Mouse (Mus musculus) MEL (cell line): ENCODE measurements around the gene Spata21. TPM values are rescaled to one million over a fixed set of nuclear protein-coding genes. Genes with fewer than 3 reads are reported as not detected.

Experiments
- DNase-seq: peaks from one replicate; pipeline ENCODE4 v3.0.0; 2011; ENCODE audit warnings: low read depth, low spot score
- H3K27ac ChIP-seq: 2 replicates; pipeline ENCODE4 v1.5.1; 2012; ENCODE audit warnings: low read depth, mild to moderate bottlenecking, control low read depth, low read length, moderate library complexity; ENCODE audit not compliant: control insufficient read depth
- H3K27me3 ChIP-seq, 2 experiments: fragments of 150-350 bp in 1 of 2; sonication (generic) in 1 of 2; 2 replicates each; pipeline ENCODE4 v1.6.1; 2012; ENCODE audit warnings: low read length in 2 of 2, mild to moderate bottlenecking in 2 of 2, improper control_type of control experiment in 1 of 2, moderate library complexity in 1 of 2; ENCODE audit not compliant: insufficient read depth in 2 of 2, control insufficient read depth in 1 of 2
- H3K36me3 ChIP-seq, 2 experiments: 2 replicates each; pipeline ENCODE4 v1.6.1; 2012 to 2014; ENCODE audit warnings: low read length in 2 of 2, improper control_type of control experiment in 1 of 2, inconsistent platforms in 1 of 2, mild to moderate bottlenecking in 1 of 2; ENCODE audit not compliant: insufficient read depth in 2 of 2, control insufficient read depth in 1 of 2
- H3K4me1 ChIP-seq, 2 experiments: fragments of 150-350 bp in 1 of 2; sonication (generic) in 1 of 2; 2 replicates each; pipeline ENCODE4 v1.6.1; 2012; ENCODE audit warnings: low read length in 2 of 2, improper control_type of control experiment in 1 of 2, mild to moderate bottlenecking in 1 of 2; ENCODE audit not compliant: insufficient read depth in 2 of 2, control insufficient read depth in 1 of 2
- H3K4me3 ChIP-seq, 2 experiments: fragments of 150-350 bp in 1 of 2; sonication (generic) in 1 of 2; 2 replicates each; pipeline ENCODE4 v1.5.1; 2012; ENCODE audit warnings: low read depth in 2 of 2, low read length in 2 of 2, mild to moderate bottlenecking in 2 of 2, moderate library complexity in 2 of 2, control low read depth in 1 of 2, improper control_type of control experiment in 1 of 2; ENCODE audit not compliant: control insufficient read depth in 1 of 2, insufficient read depth in 1 of 2
- H3K79me2 ChIP-seq: 2 replicates; pipeline ENCODE4 v1.6.1; 2012; ENCODE audit warnings: mild to moderate bottlenecking, low read length, moderate library complexity; ENCODE audit not compliant: control insufficient read depth, poor library complexity, insufficient read depth
- H3K9ac ChIP-seq: 2 replicates; pipeline ENCODE4 v1.6.1; 2012; ENCODE audit warnings: low read depth, mild to moderate bottlenecking, control low read depth, low read length, moderate library complexity; ENCODE audit not compliant: control insufficient read depth, poor library complexity, severe bottlenecking
- H3K9me3 ChIP-seq: fragments of 150-350 bp; sonication (generic); replicated peaks from 2 replicates; pipeline ENCODE4 v1.6.1; 2012; ENCODE audit warnings: mild to moderate bottlenecking, low read length, improper control_type of control experiment, moderate library complexity; ENCODE audit not compliant: insufficient read depth
- BHLHE40 ChIP-seq: IDR thresholded peaks from 2 replicates; pipeline ENCODE4 v1.6.1; 2012; ENCODE audit warnings: low read depth, mild to moderate bottlenecking, inconsistent platforms, low read length, improper control_type of control experiment, borderline replicate concordance
- CHD1 ChIP-seq: IDR thresholded peaks from 2 replicates; pipeline ENCODE4 v1.6.1; 2012; ENCODE audit warnings: low read depth, mild to moderate bottlenecking, inconsistent platforms, low read length, improper control_type of control experiment
- CHD2 ChIP-seq: IDR thresholded peaks from 2 replicates; pipeline ENCODE4 v1.6.1; 2011; ENCODE audit warnings: low read length, improper control_type of control experiment
- CTCF ChIP-seq, 3 experiments: IDR thresholded peaks in 2 of 3; conservative IDR thresholded peaks in 1 of 3; 2 replicates each; pipeline ENCODE4 v1.5.1; 2011 to 2012; ENCODE audit warnings: low read length in 3 of 3, low read depth in 2 of 3, mild to moderate bottlenecking in 2 of 3, improper control_type of control experiment in 1 of 3, inconsistent platforms in 1 of 3, mixed read lengths in 1 of 3, moderate library complexity in 1 of 3; ENCODE audit not compliant: control insufficient read depth in 1 of 3, insufficient read depth in 1 of 3, poor library complexity in 1 of 3, severe bottlenecking in 1 of 3
- ELF1 ChIP-seq: IDR thresholded peaks from 2 replicates; pipeline ENCODE4 v1.6.1; 2014; ENCODE audit warnings: low read depth, mild to moderate bottlenecking, inconsistent platforms, low read length, improper control_type of control experiment, moderate library complexity
- GABPA ChIP-seq: IDR thresholded peaks from 2 replicates; pipeline ENCODE4 v1.6.1; 2012; ENCODE audit warnings: low read depth, mild to moderate bottlenecking, inconsistent platforms, low read length, improper control_type of control experiment, moderate library complexity
- KAT2A ChIP-seq: conservative IDR thresholded peaks from 2 replicates; pipeline ENCODE4 v1.6.1; 2012; ENCODE audit warnings: low read depth, low read length, improper control_type of control experiment, inconsistent platforms
- MAX ChIP-seq: IDR thresholded peaks from 2 replicates; pipeline ENCODE4 v1.6.1; 2011; ENCODE audit warnings: low read length, improper control_type of control experiment
- MYB ChIP-seq: IDR thresholded peaks from 2 replicates; pipeline ENCODE4 v1.6.1; 2011; ENCODE audit warnings: mild to moderate bottlenecking, low read depth, low read length, improper control_type of control experiment
- MYC ChIP-seq: IDR thresholded peaks from 2 replicates; pipeline ENCODE4 v1.6.1; 2011; ENCODE audit warnings: low read depth, mild to moderate bottlenecking, low read length, improper control_type of control experiment, moderate library complexity
- RAD21 ChIP-seq: IDR thresholded peaks from 2 replicates; pipeline ENCODE4 v1.6.1; 2011; ENCODE audit warnings: mild to moderate bottlenecking, low read depth, low read length, improper control_type of control experiment
- RCOR1 ChIP-seq: IDR thresholded peaks from 2 replicates; pipeline ENCODE4 v1.6.1; 2012; ENCODE audit warnings: low read depth, mild to moderate bottlenecking, inconsistent platforms, low read length, improper control_type of control experiment
- SIN3A ChIP-seq: IDR thresholded peaks from 2 replicates; pipeline ENCODE4 v1.6.1; 2012; ENCODE audit warnings: low read length, improper control_type of control experiment, inconsistent platforms
- SMC3 ChIP-seq: IDR thresholded peaks from 2 replicates; pipeline ENCODE4 v1.6.1; 2011; ENCODE audit warnings: low read depth, low read length, improper control_type of control experiment
- TAL1 ChIP-seq: IDR thresholded peaks from 2 replicates; pipeline ENCODE4 v1.6.1; 2012; ENCODE audit warnings: mild to moderate bottlenecking, inconsistent platforms, low read length, moderate library complexity, mixed read lengths
- UBTF ChIP-seq: IDR thresholded peaks from 2 replicates; pipeline ENCODE4 v1.6.1; 2012; ENCODE audit warnings: low read depth, mild to moderate bottlenecking, inconsistent platforms, low read length, improper control_type of control experiment, moderate library complexity, borderline replicate concordance; ENCODE audit not compliant: insufficient read depth
- USF2 ChIP-seq, 2 experiments: IDR thresholded peaks; 2 replicates each; pipeline ENCODE4 v1.6.1; 2011 to 2012; ENCODE audit warnings: improper control_type of control experiment in 2 of 2, low read length in 2 of 2, borderline replicate concordance in 1 of 2, inconsistent platforms in 1 of 2, low read depth in 1 of 2, mild to moderate bottlenecking in 1 of 2; ENCODE audit not compliant: insufficient read depth in 1 of 2
- ZC3H11A ChIP-seq: IDR thresholded peaks from 2 replicates; pipeline ENCODE4 v1.6.1; 2012; ENCODE audit warnings: low read depth, mild to moderate bottlenecking, inconsistent platforms, low read length, improper control_type of control experiment
- ZKSCAN1 ChIP-seq: IDR thresholded peaks from 2 replicates; pipeline ENCODE4 v1.6.1; 2012; ENCODE audit warnings: low read depth, mild to moderate bottlenecking, inconsistent platforms, low read length, improper control_type of control experiment, moderate library complexity
- polyA plus RNA-seq, 2 experiments: library from polyadenylated mRNA; stranded (reverse) in 1 of 2; unstranded in 1 of 2; fragments of >175 nt in 1 of 2; fragments of >200 nt in 1 of 2; gene quantifications; 2 replicates each; pipeline versions ENCODE4 v1.2.1 to v1.2.4; 2012; ENCODE audit warnings: low replicate concordance in 2 of 2, low read depth in 1 of 2; ENCODE audit not compliant: insufficient read length in 2 of 2, insufficient read depth in 1 of 2, missing spikeins in 1 of 2
- total RNA-seq: library from RNA; depleted of rRNA; stranded (reverse); fragments of 300-350 nt; gene quantifications from 2 replicates; pipeline ENCODE4 v1.2.3, GENCODE M21; 2012

The Spata21 gene
- total and polyA plus RNA-seq, 3 experiments = not detected

GRCm38 (mm10) chr4:141068655-141069054, 19.5 kb upstream of the Spata21 start (continued):
- no peak for TF ChIP-seq GABPA
- TF ChIP-seq RCOR1 = 0 out of 2 replicates have a peak, but pooled peaks have one; percentile 36
- no peak for TF ChIP-seq MAX
- no peak for TF ChIP-seq CTCF (IDR thresholded peaks at IDR 0.05 in 2 of 3, conservative IDR thresholded peaks at IDR 0.05 in 1 of 3; ENCODE audit: control insufficient read depth in 1 of 3, insufficient read depth in 1 of 3, low read depth in 2 of 3, low read length in 3 of 3, poor library complexity in 1 of 3, severe bottlenecking in 1 of 3)
- TF ChIP-seq RAD21 = no peak
- TF ChIP-seq CHD2 = no peak
- TF ChIP-seq ZKSCAN1 = no peak
- TF ChIP-seq SIN3A = peak; percentile 37
- TF ChIP-seq SMC3 = no peak
- TF ChIP-seq USF2 (IDR thresholded peaks at IDR 0.05; ENCODE audit: borderline replicate concordance in 1 of 2, insufficient read depth in 1 of 2, low read depth in 1 of 2, low read length in 2 of 2) = no peak
- peak; percentile 37; the same call in 1 of the 2 replicates for TF ChIP-seq TAL1
- no peak for TF ChIP-seq MYC
- TF ChIP-seq CHD1 = no peak
- TF ChIP-seq ZC3H11A = no peak
- TF ChIP-seq, all 39 proteins: peak for 8

DNA sequence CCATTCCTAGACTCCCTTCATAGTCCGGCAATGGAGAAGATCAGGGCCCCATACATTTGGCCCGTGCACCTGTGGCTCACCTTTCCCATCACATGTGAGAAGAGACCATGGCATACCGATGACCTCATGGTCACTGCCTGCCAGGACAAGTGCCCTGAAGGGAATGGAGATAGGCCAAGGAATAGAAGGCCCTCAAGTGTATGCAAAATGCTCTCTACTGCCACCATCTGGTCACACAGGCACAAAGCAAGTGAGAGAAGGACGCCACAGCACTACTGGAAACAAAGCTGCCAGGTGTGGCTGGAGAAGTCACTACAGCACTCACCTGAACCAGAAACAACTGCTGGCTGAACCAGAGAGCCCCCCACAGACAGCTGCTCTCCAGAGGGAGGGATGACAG, 18.4 kb upstream of the Spata21 start:
- DNase-seq = peak; percentile 42
- H3K4me3 ChIP-seq = no peak overlapping the region
- peaks cover 3 to 29% of the 10 kb centered on the region in 2 experiments for H3K4me1 ChIP-seq
- peaks cover 2 to 22% of the 10 kb centered on the region in 2 experiments; a peak in 3 of 4 replicates for H3K36me3 ChIP-seq
- H3K9ac ChIP-seq = no peak overlapping the region
- TF ChIP-seq UBTF = no peak
- TF ChIP-seq CTCF (IDR thresholded peaks at IDR 0.05 in 2 of 3, conservative IDR thresholded peaks at IDR 0.05 in 1 of 3; ENCODE audit: control insufficient read depth in 1 of 3, insufficient read depth in 1 of 3, low read depth in 2 of 3, low read length in 3 of 3, poor library complexity in 1 of 3, severe bottlenecking in 1 of 3) = peak in 2 of 3 experiments; percentile 54 to 86; a peak in 5 of 6 replicates
- TF ChIP-seq BHLHE40 = no peak
- TF ChIP-seq MYB = no peak
- TF ChIP-seq ELF1 = no peak
- TF ChIP-seq MAX = no peak
- TF ChIP-seq KAT2A = no peak
- TF ChIP-seq, all 39 proteins: peak for 1
- Histone ChIP-seq H3K27me3 (no peaks in the 10 kb centered on the region), H3K9me3 (no peaks in the 10 kb centered on the region), H3K27ac (no peak overlapping the region), H3K79me2 (peaks cover 4% of the 10 kb centered on the region; the same call in 1 of the 2 replicates)
